Mouse (Mus musculus): ENCODE results near the gene Fras1. TPM values are rescaled to one million over a fixed set of nuclear protein-coding genes. Genes with fewer than 3 reads are reported as not detected.

Gene Fras1
- polyA plus RNA-seq, 1 experiment = not detected

- WGBS = 84% methylated on average over 5 of the region's 5 CpGs
- H3K4me3 ChIP-seq (ENCODE audit: insufficient read depth, low read depth, low read length) = no peak overlapping the region
- 0 out of 2 replicates have a peak, but pooled peaks cover 4% of the 10 kb centered on the region for H3K4me1 ChIP-seq (ENCODE audit: control insufficient read depth, insufficient read depth, low read length)
- no peak overlapping the region for H3K27ac ChIP-seq (ENCODE audit: insufficient read depth, low read depth, low read length)
- TF ChIP-seq POLR2A (IDR thresholded peaks at IDR 0.05; ENCODE audit: insufficient read depth, low read depth, low read length) (no peak), CTCF (IDR thresholded peaks at IDR 0.05; ENCODE audit: insufficient read depth, low read depth, low read length) (no peak)
Observed at GRCm38 (mm10) chr5:96785096-96785495, 411.3 kb downstream of the Fras1 start.

GRCm38 (mm10) chr5:96792422-96792821, 418.7 kb downstream of the Fras1 start:
- Histone ChIP-seq H3K4me1 (ENCODE audit: control insufficient read depth, insufficient read depth, low read length) (peaks cover 5% of the 10 kb centered on the region), H3K27ac (ENCODE audit: insufficient read depth, low read depth, low read length) (no peak overlapping the region), H3K4me3 (ENCODE audit: insufficient read depth, low read depth, low read length) (no peak overlapping the region)
- TF ChIP-seq POLR2A (IDR thresholded peaks at IDR 0.05; ENCODE audit: insufficient read depth, low read depth, low read length) (no peak), CTCF (IDR thresholded peaks at IDR 0.05; ENCODE audit: insufficient read depth, low read depth, low read length) (no peak)
- 72% methylated on average over 9 of the region's 9 CpGs for WGBS

DNA sequence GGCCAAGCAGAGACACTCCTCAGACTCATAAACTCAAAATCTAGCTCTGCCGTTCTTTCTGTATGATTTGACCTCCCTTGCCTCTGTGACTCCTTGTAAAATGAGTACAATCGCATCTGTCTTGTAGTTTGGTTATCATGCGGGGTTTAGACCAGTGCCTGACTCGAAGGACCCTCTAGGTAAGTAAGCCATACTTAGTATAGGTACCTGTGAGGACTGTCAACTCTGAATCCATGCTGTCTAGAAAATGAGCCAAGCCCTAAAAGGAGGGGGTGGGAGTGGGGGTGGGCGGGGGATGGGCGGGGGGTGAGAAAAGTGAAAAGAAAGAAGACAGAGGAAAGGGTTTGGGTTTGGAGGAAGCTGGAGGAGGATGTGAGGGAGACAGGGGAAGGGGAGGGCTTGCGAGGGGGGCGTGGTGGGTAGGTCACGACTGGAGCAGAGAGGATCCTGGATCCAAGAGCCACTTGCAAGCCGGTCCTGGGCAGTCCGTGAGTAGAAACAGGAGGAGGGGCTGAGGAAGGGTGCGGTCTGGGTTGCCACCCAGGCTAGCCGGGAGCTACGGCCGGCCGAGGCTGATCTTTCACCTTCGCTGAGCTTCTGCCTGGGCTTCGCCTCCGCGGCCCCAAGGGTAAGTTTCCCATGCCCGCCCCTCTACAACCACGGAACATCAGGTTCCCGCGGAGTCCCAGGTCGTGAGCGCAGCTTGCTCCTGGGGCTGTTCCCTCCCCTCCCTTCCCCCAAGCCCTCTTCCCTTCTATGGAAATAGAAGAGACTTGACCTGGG, 419.4 kb downstream of the Fras1 start, which contains the start of gene Anxa3:
Gene Anxa3 (plus strand): TSS at position 404 of the 783 bp plus-strand sequence.
- WGBS = 14% methylated on average over 26 of the region's 26 CpGs
- no peak within 1 kb of the TSS for H3K27ac ChIP-seq (ENCODE audit: insufficient read depth, low read depth, low read length)
- TF ChIP-seq CTCF (IDR thresholded peaks at IDR 0.05; ENCODE audit: insufficient read depth, low read depth, low read length) = no peak
- no peak for TF ChIP-seq POLR2A (IDR thresholded peaks at IDR 0.05; ENCODE audit: insufficient read depth, low read depth, low read length)
- peaks cover 5% of the 10 kb centered on the region for H3K4me1 ChIP-seq (ENCODE audit: control insufficient read depth, insufficient read depth, low read length)
- peak within 1 kb of the TSS; percentile 33 for H3K4me3 ChIP-seq (ENCODE audit: insufficient read depth, low read depth, low read length)

GRCm38 (mm10) chr5:96793953-96794635, 420.3 kb downstream of the Fras1 start:
- TF ChIP-seq CTCF (IDR thresholded peaks at IDR 0.05; ENCODE audit: insufficient read depth, low read depth, low read length) (no peak), POLR2A (IDR thresholded peaks at IDR 0.05; ENCODE audit: insufficient read depth, low read depth, low read length) (no peak)
- Histone ChIP-seq H3K4me3 (ENCODE audit: insufficient read depth, low read depth, low read length) (no peak overlapping the region), H3K27ac (ENCODE audit: insufficient read depth, low read depth, low read length) (no peak overlapping the region)

DNA sequence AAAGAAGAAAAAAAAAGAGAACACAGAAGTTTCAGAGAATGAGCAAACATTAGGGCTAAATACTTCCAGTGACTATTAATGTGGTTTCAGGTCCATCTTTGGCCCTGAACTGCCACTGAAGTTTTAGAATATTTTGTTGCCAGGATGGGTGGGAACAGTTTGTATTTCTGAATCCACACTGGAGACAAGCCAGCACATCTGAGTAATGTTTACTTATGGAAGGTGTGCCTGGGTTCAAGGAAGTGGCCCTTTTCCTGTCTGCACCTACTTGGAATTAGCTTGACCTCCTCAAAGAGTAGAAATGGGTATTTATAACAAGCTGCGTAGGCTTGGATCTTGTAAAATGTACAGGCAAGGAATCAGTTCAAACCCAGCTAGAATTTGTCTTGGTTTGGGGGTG, 422.0 kb downstream of the Fras1 start:
- WGBS = 87% methylated on average over 1 of the region's 1 CpGs
- TF ChIP-seq POLR2A (IDR thresholded peaks at IDR 0.05; ENCODE audit: insufficient read depth, low read depth, low read length) (no peak), CTCF (IDR thresholded peaks at IDR 0.05; ENCODE audit: insufficient read depth, low read depth, low read length) (no peak)
- no peak overlapping the region for H3K4me3 ChIP-seq (ENCODE audit: insufficient read depth, low read depth, low read length)
- peaks cover 5% of the 10 kb centered on the region for H3K4me1 ChIP-seq (ENCODE audit: control insufficient read depth, insufficient read depth, low read length)
- H3K27ac ChIP-seq (ENCODE audit: insufficient read depth, low read depth, low read length) = no peak overlapping the region

More at GRCm38 (mm10) chr5:96793953-96794635, 420.3 kb downstream of the Fras1 start:
- 46% methylated on average over 10 of the region's 10 CpGs for WGBS
- peaks cover 5% of the 10 kb centered on the region for H3K4me1 ChIP-seq (ENCODE audit: control insufficient read depth, insufficient read depth, low read length)

DNA sequence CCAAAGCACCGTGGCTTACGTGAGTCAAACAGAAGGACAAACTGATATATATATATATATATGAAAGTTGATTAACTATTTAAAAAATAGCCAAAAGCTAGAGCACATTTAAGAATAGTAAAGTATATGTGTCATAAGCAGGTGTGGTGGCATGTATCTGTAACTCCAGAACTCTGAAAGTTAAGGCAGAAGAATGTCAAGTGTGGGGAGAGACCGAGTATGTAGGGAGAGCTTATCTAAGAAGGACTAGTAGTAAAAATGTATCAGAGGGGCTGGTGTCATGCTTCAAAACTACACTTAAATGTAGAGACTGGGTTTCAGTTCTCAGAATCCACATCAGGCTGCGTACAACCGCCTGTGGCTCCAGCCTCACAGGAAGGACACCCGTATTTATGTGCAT, 423.7 kb downstream of the Fras1 start:
- peaks cover 10% of the 10 kb centered on the region for H3K4me1 ChIP-seq (ENCODE audit: control insufficient read depth, insufficient read depth, low read length)
- no peak overlapping the region for H3K27ac ChIP-seq (ENCODE audit: insufficient read depth, low read depth, low read length)
- WGBS = 96% methylated on average over 6 of the region's 6 CpGs
- no peak for TF ChIP-seq POLR2A (IDR thresholded peaks at IDR 0.05; ENCODE audit: insufficient read depth, low read depth, low read length)
- no peak for TF ChIP-seq CTCF (IDR thresholded peaks at IDR 0.05; ENCODE audit: insufficient read depth, low read depth, low read length)
- H3K4me3 ChIP-seq (ENCODE audit: insufficient read depth, low read depth, low read length) = no peak overlapping the region

- no peak overlapping the region for H3K4me3 ChIP-seq (ENCODE audit: insufficient read depth, low read depth, low read length)
- peaks cover 5% of the 10 kb centered on the region for H3K4me1 ChIP-seq (ENCODE audit: control insufficient read depth, insufficient read depth, low read length)
- 92% methylated on average over 9 of the region's 9 CpGs for WGBS
- H3K27ac ChIP-seq (ENCODE audit: insufficient read depth, low read depth, low read length) = no peak overlapping the region
- no peak for TF ChIP-seq POLR2A (IDR thresholded peaks at IDR 0.05; ENCODE audit: insufficient read depth, low read depth, low read length)
- no peak for TF ChIP-seq CTCF (IDR thresholded peaks at IDR 0.05; ENCODE audit: insufficient read depth, low read depth, low read length)
Observed at GRCm38 (mm10) chr5:96799165-96799564, 425.4 kb downstream of the Fras1 start.

DNA sequence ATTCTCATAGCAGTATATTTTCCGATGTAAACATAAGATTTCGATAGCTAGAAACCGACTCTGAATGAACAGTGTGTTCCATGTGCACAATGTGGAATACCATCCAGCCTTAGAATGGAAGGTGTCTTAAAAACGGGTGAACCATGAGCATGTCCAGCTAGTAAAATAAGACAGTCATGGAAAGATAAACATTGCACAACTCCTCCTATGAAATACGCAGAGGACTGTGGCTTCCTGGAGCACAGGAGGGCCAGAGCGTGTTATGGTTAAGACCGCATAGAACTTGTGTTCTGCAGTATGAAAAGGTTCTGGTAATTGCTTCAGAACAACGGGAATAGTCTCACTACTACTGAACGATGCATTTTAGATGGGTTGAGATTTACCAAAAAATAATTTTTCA, 426.2 kb downstream of the Fras1 start:
- no peak for TF ChIP-seq POLR2A (IDR thresholded peaks at IDR 0.05; ENCODE audit: insufficient read depth, low read depth, low read length)
- TF ChIP-seq CTCF (IDR thresholded peaks at IDR 0.05; ENCODE audit: insufficient read depth, low read depth, low read length) = no peak
- no peak overlapping the region for H3K4me3 ChIP-seq (ENCODE audit: insufficient read depth, low read depth, low read length)
- 93% methylated on average over 9 of the region's 9 CpGs for WGBS
- H3K27ac ChIP-seq (ENCODE audit: insufficient read depth, low read depth, low read length) = no peak overlapping the region
- peaks cover 5% of the 10 kb centered on the region for H3K4me1 ChIP-seq (ENCODE audit: control insufficient read depth, insufficient read depth, low read length)

- TF ChIP-seq POLR2A (IDR thresholded peaks at IDR 0.05; ENCODE audit: insufficient read depth, low read depth, low read length) = no peak
- WGBS = 12% methylated on average over 7 of the region's 7 CpGs
- Histone ChIP-seq H3K27ac (ENCODE audit: insufficient read depth, low read depth, low read length) (no peak overlapping the region), H3K4me1 (ENCODE audit: control insufficient read depth, insufficient read depth, low read length) (peaks cover 5% of the 10 kb centered on the region), H3K4me3 (ENCODE audit: insufficient read depth, low read depth, low read length) (no peak overlapping the region)
Observed at GRCm38 (mm10) chr5:96802185-96802584, 428.4 kb downstream of the Fras1 start.

Data from olfactory bulb, adult 2 months (tissue).